Mouse (Mus musculus): ENCODE results near the gene Ppp1r14d. TPM values are rescaled to one million over a fixed set of nuclear protein-coding genes. Genes with fewer than 3 reads are reported as not detected.

Gene Ppp1r14d
- polyA plus RNA-seq, 1 experiment from 2014 or later, result 0.68 TPM

- no peak overlapping the region for H3K4me3 ChIP-seq (replicated peaks)
- H3K36me3 ChIP-seq, result no peaks in the 10 kb centered on the region
- no peak overlapping the region for H3K27ac ChIP-seq
- H3K27me3 ChIP-seq, result peaks cover 27% of the 10 kb centered on the region
- H3K4me1 ChIP-seq, result peaks cover 58% of the 10 kb centered on the region
- H3K4me2 ChIP-seq, result no peak overlapping the region
- ATAC-seq (replicated peaks; ENCODE audit: low FRiP score), result no peak
- no peak overlapping the region for H3K9ac ChIP-seq
- no peaks in the 10 kb centered on the region for H3K9me3 ChIP-seq (replicated peaks)
- WGBS, result 92% methylated on average over 2 of the region's 2 CpGs
Observed at GRCm38 (mm10) chr2:119170282-119170681, 59.4 kb downstream of the Ppp1r14d start.

Other genes with a start within 250 kb of the Ppp1r14d start
- 21.8 and 23.3 TPM in 2 replicates for gene Ccdc32, start 200.5 kb downstream of the Ppp1r14d start, polyA plus RNA-seq (2015; fragmentation: Nextera tagmentation; extraction: Ambion mirVana)
- gene Rpusd2, start 195.1 kb downstream of the Ppp1r14d start, polyA plus RNA-seq (2015; fragmentation: Nextera tagmentation; extraction: Ambion mirVana), result 4.2 and 4.8 TPM in 2 replicates
- 52.4 and 53.7 TPM in 2 replicates for gene Knl1, start 182.8 kb downstream of the Ppp1r14d start, polyA plus RNA-seq (2015; fragmentation: Nextera tagmentation; extraction: Ambion mirVana)
- 48.8 and 49.7 TPM in 2 replicates for gene Rad51, start 117.1 kb downstream of the Ppp1r14d start, polyA plus RNA-seq (2015; fragmentation: Nextera tagmentation; extraction: Ambion mirVana)
- 43.2 and 46.8 TPM in 2 replicates for gene Rmdn3, start 72.9 kb downstream of the Ppp1r14d start, polyA plus RNA-seq (2015; fragmentation: Nextera tagmentation; extraction: Ambion mirVana)
- 32.0 and 36.9 TPM in 2 replicates for gene Gchfr, start 62.1 kb downstream of the Ppp1r14d start, polyA plus RNA-seq (2015; fragmentation: Nextera tagmentation; extraction: Ambion mirVana)
- gene Gm14137, start 55.4 kb downstream of the Ppp1r14d start, polyA plus RNA-seq (2015; fragmentation: Nextera tagmentation; extraction: Ambion mirVana), result 0.73 and 0.81 TPM in 2 replicates
- gene Zfyve19, start 21.3 kb downstream of the Ppp1r14d start, polyA plus RNA-seq (2015; fragmentation: Nextera tagmentation; extraction: Ambion mirVana), result 51.8 and 55.4 TPM in 2 replicates
- 18.6 and 21.9 TPM in 2 replicates for gene Dnajc17, start 21.1 kb downstream of the Ppp1r14d start, polyA plus RNA-seq (2015; fragmentation: Nextera tagmentation; extraction: Ambion mirVana)
- gene Spint1, start 7.5 kb upstream of the Ppp1r14d start, polyA plus RNA-seq (2015; fragmentation: Nextera tagmentation; extraction: Ambion mirVana), result 34.3 and 34.7 TPM in 2 replicates
- 0.72 and 1.1 TPM in 2 replicates for gene Rhov, start 41.4 kb upstream of the Ppp1r14d start, polyA plus RNA-seq (2015; fragmentation: Nextera tagmentation; extraction: Ambion mirVana)
- 17.6 and 19.6 TPM in 2 replicates for gene Vps18, start 58.8 kb upstream of the Ppp1r14d start, polyA plus RNA-seq (2015; fragmentation: Nextera tagmentation; extraction: Ambion mirVana)
- 9.9 and 10.5 TPM in 2 replicates for gene Dll4, start 95.9 kb upstream of the Ppp1r14d start, polyA plus RNA-seq (2015; fragmentation: Nextera tagmentation; extraction: Ambion mirVana)
- 0.91 and 0.98 TPM in 2 replicates for gene Chac1, start 121.3 kb upstream of the Ppp1r14d start, polyA plus RNA-seq (2015; fragmentation: Nextera tagmentation; extraction: Ambion mirVana)
- gene Ino80, start 247.8 kb upstream of the Ppp1r14d start, polyA plus RNA-seq (2015; fragmentation: Nextera tagmentation; extraction: Ambion mirVana), result 4.4 and 4.6 TPM in 2 replicates